Mouse (Mus musculus) urinary bladder, postnatal 25 days (tissue): Measurements from ENCODE around the gene Myo16.

Experiments used
- DNase-seq: peaks from one replicate; pipeline ENCODE4 v3.0.0; 2022; ENCODE audit warnings: low spot score

Gene Myo16

GRCm38 (mm10) chr8:10472371-10472770 lies 318.7 kb downstream of the Myo16 start:
- no peak for DNase-seq

DNA sequence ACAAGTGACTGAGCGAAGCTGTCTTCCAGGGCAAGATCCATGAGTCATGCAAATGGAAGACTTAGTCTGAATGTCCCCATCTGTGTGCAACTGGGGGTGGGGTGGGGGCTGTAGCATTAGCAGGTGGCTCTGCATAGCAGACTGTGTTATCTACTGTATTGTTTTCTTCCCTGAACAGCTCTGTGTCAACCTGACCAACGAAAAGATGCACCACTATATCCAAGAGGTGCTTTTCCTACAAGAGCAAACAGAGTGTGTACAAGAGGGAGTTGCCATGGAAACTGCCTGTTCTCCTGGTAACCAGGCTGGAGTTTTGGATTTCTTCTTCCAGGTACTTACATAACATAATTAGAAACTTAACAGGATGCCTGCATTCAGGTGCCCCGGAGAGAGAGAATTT lies 320.7 kb downstream of the Myo16 start:
- no peak for DNase-seq

DNA sequence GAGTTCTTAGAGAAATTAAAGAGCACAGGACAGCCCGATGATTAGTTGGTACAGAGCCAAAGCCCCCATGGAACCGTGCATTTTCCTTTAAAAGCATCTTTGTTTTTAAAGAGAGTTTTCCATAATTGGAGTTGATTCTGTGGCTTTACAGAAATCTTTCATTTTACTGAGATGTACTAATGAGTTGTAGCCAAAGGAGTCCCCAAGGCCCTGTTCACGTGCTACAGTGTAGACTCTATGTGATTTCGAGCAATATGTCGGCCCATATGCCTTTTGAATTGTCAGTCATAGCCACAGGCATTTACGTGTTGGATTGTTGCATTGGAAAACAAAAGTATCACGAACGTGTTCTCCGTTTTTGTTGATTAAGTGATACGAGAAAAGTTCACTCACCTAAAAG lies 325.3 kb downstream of the Myo16 start:
- no peak for DNase-seq

- DNase-seq, result no peak
These were observed 327.1 kb downstream of the Myo16 start for GRCm38 (mm10) chr8:10480850-10481249.

- DNase-seq, result no peak
These were observed 328.4 kb downstream of the Myo16 start for GRCm38 (mm10) chr8:10482064-10482463.

DNA sequence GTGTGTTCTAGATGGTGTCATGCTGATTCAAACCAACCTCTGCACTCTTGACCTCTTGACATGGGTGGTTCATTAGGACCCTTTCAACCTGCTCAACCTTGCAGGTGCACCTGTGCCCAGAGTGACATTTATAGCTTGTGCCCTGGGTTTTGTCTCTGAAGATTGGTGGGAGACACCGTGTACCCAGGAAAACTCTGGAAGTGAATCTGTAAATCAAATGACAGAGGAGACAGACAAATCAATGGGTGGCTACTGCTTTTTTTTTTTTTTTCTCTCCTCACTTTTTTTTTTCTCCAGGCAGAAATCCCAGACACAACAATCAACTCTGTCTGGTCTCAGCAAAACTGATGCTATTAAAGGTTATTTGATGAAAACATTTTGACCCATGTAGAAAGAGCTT lies 329.2 kb downstream of the Myo16 start:
- no peak for DNase-seq

- DNase-seq, result no peak
These were observed 330.1 kb downstream of the Myo16 start for GRCm38 (mm10) chr8:10483841-10484240.

DNA sequence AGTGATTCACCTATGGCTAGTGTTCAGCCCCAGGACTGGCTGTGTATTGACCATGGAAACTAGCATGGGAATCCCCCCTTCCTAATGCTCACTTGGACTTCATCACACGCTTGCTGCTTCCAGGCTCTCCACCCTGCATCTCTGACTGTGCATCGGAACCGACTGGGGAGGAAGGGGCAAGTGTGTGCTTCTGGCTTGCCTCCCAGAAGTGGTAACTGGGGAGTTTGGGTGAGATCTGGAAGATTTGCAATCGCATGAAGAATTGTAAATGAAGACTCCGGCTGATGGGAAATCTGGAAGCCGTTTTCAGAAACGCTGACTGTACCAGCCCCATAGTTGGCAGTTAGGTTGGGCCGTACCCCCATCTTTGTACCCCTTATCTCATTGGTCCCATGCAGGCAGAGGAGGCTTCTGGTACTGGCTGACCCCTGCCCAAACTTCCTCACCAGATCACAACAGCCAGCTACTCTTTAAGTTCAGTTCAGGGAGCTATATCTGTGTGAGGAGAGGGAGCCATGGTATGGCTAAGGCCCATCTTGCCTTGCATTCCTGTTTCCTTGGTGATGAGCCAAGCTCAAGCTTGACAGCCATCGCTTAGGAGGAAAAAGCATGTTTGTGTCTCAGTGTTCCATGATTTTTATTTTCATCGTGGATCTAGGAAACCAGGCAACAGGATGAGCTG lies 336.2 kb downstream of the Myo16 start:
- no peak for DNase-seq

- no peak for DNase-seq
These were observed 336.7 kb downstream of the Myo16 start for GRCm38 (mm10) chr8:10490420-10490784.

DNA sequence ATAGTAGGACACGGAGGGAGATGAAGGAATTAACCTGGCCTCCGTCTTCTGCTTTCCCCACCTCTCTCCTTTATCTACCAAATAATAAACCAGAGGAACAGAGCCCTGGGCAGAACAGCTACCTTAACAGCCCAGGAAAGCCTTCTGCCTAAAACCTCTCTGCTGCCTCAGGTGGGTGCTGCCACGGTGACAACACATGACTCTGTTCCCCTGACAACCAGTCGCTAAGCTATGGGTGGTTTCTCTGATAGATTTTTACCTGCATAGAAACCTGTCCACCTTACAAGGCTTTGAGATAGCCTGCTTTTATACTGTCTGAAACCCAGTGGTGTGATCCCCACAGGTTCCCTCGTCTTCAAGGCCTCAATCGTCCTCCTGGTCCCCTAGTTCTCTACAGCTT lies 337.2 kb downstream of the Myo16 start:
- DNase-seq, result no peak

DNA sequence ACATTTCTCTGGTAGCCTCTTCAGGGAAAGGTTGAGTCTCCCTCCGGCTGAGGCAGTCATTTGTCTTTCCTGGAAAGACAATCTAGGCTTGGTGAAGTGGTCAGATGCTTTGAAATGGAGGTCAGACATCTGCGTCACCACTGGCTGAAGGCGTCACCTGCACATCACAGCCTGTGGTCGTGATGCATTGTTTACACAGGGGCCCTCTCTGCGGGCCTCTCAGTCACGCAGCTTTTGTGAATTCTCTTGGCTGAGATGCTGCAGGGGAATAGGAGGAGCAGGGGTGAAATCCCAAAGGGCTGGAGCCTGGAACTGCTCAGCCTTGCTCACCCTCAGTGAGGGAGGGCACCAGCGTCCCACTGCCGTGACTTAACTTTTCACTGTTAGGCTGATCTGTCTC lies 346.1 kb downstream of the Myo16 start:
- DNase-seq, result no peak

DNA sequence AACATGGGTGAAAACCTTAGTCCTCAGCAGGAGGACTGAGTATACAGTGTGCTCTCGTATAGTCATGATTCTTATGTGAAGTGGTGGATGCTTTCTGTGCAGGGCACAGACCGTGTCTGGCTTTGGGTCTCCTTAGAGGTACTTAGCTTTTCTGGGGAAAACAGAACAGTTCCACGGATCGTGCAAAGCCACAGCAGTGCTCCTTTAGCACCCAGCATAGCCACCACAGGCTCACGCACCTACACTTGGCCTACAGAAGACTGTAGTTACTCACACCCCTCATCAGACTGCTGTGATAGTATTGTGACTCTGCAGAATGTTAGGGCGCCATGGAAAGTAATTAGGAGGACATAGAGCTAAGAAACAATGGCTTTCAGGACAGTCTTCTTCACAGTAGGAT lies 346.8 kb downstream of the Myo16 start:
- no peak for DNase-seq

GRCm38 (mm10) chr8:10501750-10502149 lies 348.0 kb downstream of the Myo16 start:
- DNase-seq, result no peak

DNA sequence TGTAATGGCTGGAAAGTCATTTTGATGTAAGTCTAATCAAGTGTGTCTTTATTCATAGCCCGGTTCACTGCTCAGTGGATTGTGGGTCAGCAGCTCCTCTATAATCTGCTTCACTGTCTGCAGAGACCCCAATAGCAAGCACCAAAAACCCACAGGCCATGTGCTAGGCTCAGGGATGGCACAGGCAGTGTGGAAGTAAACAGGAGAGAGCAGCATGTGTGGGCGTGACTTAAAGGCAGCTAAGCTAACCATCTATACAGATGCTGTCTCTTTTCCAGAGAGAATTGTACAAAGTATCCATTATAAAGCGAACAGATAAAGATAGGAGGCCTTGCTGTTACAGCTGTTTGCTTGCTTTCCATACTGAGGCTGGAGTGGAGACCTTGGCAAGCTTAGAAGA lies 358.4 kb downstream of the Myo16 start:
- no peak for DNase-seq

DNA sequence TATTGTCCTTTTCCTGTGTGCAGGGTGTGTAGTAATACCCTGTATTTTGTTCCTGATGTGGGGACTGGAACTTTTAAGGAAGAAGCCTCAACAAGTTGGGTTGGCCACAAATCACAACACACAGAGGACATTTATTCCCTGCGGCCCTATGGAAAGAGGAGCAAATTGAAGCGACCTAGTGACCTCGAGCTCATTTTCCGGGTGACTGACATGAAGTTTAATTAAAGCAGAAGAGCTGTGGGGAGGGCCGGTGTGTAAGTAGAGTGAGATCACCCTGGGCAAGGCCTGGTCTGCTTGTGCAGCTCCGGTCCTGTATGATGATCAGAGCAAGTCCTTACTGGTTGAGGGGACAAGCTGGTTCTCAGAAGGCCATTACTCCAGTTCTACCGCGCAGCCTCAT lies 363.7 kb downstream of the Myo16 start:
- DNase-seq, result no peak

DNA sequence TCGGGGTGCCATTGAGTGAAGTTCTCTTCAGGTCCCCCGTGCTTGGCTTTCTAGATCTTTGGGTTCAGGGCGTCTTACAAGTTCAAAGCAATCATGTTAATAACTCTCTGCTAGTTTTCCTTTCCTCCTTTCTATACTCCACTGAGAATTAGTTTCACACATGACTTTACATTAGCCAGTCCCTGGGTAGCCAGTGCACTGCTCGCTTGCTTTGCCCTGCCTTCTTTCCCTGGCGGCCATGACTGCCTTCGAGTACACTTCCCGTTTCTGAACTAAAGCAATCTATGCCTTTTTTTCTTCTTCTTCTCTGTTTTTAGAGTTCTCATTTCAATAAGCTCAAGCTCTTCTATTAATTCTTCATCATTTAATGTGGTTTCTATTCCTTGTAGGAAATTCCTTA lies 365.6 kb downstream of the Myo16 start:
- DNase-seq, result no peak

GRCm38 (mm10) chr8:10521463-10521862 lies 367.8 kb downstream of the Myo16 start:
- no peak for DNase-seq

DNA sequence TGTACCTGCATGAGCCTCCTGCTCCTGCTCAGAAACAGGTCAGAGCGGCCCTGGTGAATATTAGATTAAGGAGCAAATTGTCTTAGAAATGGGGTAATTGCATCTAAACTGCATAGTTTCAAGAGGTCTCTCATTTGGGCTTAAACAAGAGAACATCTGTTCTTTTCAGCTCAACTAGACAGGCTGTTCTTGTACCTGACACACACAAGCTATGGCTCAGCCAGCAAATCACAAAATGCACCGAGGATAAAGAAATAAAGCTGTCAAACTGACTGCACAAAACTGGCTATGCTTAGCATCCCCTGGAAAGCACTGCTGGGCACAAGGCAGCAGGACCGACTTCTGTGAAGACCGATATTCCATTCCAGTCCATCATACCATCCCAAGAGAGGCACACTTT lies 372.0 kb downstream of the Myo16 start:
- no peak for DNase-seq

DNA sequence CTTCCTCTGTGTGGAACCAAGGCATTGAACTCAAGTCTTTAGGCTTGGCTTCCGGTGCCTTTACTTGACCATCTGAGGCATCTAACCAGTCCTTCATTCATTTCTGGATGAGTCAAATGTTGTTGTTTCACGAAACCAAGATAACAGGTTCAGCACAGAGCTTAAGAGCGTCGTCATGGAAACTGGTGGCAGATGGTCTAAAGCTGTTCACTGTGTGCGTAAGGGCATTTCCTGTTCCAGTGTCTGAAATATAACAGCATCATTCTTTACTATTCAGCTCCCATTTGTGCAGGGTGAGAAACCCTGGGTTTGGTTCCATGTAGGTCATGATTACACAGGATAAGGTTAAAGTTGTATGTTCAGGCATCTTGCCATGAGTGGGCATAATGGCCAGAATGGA lies 372.9 kb downstream of the Myo16 start:
- DNase-seq, result no peak

DNA sequence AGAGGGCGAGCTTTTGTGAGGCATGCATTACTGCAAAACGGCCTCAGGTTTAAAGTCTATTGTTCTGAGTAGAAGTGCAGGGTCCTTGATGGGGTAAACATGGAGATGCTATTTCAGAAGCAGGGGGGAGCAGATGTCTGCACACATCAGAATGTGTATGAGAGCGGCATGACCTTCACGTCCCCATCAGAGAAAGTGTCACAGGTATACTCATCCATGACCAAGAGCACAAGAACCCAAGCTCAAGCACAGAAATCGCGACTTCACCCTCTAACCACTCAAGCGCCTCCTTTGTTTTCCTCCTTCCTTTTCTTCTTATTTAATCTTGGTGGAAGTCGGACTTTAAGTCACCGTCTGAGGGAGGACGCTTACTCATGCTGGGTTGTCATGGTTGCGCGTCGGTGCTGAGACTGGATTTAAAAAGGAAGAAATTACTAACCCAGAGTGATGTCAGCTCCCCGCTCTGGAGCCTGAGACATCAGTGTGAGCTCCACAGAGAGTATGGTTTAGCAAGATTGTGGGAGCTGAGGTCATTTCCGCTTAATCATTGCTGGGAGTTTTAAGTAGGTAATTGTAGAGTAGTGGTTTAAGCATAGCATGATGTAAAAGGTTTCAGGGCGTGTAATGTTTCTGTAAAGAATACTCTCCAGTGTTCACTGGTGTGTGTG lies 381.0 kb downstream of the Myo16 start:
- no peak for DNase-seq

- DNase-seq, result no peak
These were observed 384.6 kb downstream of the Myo16 start for GRCm38 (mm10) chr8:10538319-10538718.

DNA sequence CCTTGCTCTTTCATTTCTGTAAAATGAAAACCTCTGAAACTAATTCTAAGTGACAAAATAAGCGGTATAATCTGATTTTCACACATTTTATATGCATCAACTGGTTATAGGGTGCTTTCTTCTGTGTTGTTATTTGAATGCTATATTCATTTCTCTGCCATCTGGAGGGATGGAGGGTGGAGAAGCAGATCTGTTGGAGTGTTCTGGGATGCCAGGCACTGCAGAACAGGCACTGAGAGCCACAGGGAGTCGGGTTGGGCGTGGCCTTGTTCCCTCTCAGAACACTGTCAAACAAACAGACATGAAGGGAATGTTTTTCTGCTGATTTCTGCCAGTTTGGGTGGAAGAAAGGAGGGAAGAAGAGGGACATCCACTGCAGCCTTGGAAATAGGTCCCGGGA lies 386.0 kb downstream of the Myo16 start:
- no peak for DNase-seq

DNA sequence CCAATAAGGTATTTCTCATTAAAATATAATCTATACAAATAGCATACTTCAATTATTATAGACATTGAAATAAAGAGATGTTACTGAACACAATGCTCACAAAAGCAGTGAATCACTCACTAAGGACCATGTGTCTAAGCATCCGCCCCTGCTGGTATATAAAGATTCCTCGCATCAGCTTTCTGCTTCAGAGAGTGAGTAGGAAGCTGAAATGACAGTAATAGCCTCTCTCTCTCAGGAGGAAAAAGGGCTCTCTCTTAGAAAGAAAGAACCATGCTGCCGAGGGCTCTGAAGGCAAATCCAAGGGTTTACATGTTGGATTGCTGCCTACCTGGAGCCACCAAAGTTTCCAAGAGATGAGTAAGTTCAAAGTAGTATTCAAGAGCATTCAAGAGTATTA lies 392.2 kb downstream of the Myo16 start:
- DNase-seq, result no peak

- DNase-seq, result no peak
These were observed 392.8 kb downstream of the Myo16 start for GRCm38 (mm10) chr8:10546519-10546918.
